Mouse (Mus musculus) heart, adult 18-20 months (tissue): ENCODE measurements around the gene Gm13723. TPM values are rescaled to one million over a fixed set of nuclear protein-coding genes. Genes with fewer than 3 reads are reported as not detected.

Source experiments
- DNase-seq, 2 experiments: peaks; one replicate each; pipeline ENCODE4 v3.0.0; 2021 to 2022; ENCODE audit warnings: mixed read lengths in 1 of 2
- long read RNA-seq, 2 experiments: library from polyadenylated mRNA; stranded (forward); transcript quantifications; one replicate each; pipeline ENCODE4 v2.0.0; 2021
- total RNA-seq, 2 experiments: library from RNA; stranded (reverse); gene quantifications; 2 replicates each; pipeline ENCODE4 v1.2.3; 2021

Gene Gm13723
- total RNA-seq: not detected
- long read RNA-seq, experiment 1: 0 reads
- long read RNA-seq, experiment 2: 0 reads

- DNase-seq: no peak
These were observed at the start of gene Gm13723 for GRCm38 (mm10) chr2:86874702-86875101. Gm13723 (minus strand) TSS chr2:86874802.

GRCm38 (mm10) chr2:86905647-86906046, 31.0 kb upstream of the Gm13723 start:
- DNase-seq: no peak

- DNase-seq: no peak
These were observed 17.5 kb upstream of the Gm13723 start, which contains the start of gene Olfr1097 for GRCm38 (mm10) chr2:86892116-86892515. Olfr1097 (minus strand) TSS chr2:86892216.

GRCm38 (mm10) chr2:86851596-86851995, 23.0 kb downstream of the Gm13723 start, which contains the start of gene Olfr1095:
Olfr1095 (minus strand) TSS chr2:86851696.
- DNase-seq: no peak

- DNase-seq: no peak
These were observed 50.2 kb downstream of the Gm13723 start, which contains the start of gene Olfr1094 for GRCm38 (mm10) chr2:86824363-86824762. Olfr1094 (plus strand) TSS chr2:86824663.

Other genes starting within 250 kb of the Gm13723 start
- gene Olfr1084, start 235.1 kb downstream of the Gm13723 start, total RNA-seq: not detected
- gene Olfr1085, start 212.8 kb downstream of the Gm13723 start, total RNA-seq: not detected
- not detected for gene Olfr1086, start 194.7 kb downstream of the Gm13723 start, total RNA-seq
- not detected for gene Olfr1087, start 176.4 kb downstream of the Gm13723 start, total RNA-seq
- gene Olfr1089, start 141.1 kb downstream of the Gm13723 start, total RNA-seq: not detected
- not detected for gene Olfr1090, start 115.8 kb downstream of the Gm13723 start, total RNA-seq
- not detected for gene Olfr1093, start 92.3 kb downstream of the Gm13723 start, total RNA-seq
- not detected for gene Olfr141, start 64.8 kb downstream of the Gm13723 start, total RNA-seq
- not detected for gene Olfr1094, start 50.1 kb downstream of the Gm13723 start, total RNA-seq
- not detected for gene Olfr1095, start 23.1 kb downstream of the Gm13723 start, total RNA-seq
- not detected for gene Olfr1097, start 17.4 kb upstream of the Gm13723 start, total RNA-seq
- not detected for gene Olfr1098, start 49.7 kb upstream of the Gm13723 start, total RNA-seq
- gene Olfr1099, start 85.9 kb upstream of the Gm13723 start, total RNA-seq: not detected
- not detected for gene Olfr1100, start 105.2 kb upstream of the Gm13723 start, total RNA-seq
- gene Olfr1101, start 116.4 kb upstream of the Gm13723 start, total RNA-seq: not detected
- gene Olfr1102, start 123.6 kb upstream of the Gm13723 start, total RNA-seq: not detected
- gene Olfr1104, start 152.3 kb upstream of the Gm13723 start, total RNA-seq: not detected
- gene Olfr1105, start 161.7 kb upstream of the Gm13723 start, total RNA-seq: not detected
- gene Olfr1106, start 177.5 kb upstream of the Gm13723 start, total RNA-seq: not detected
- not detected for gene Olfr1107, start 201.0 kb upstream of the Gm13723 start, total RNA-seq
- gene Olfr1109, start 221.2 kb upstream of the Gm13723 start, total RNA-seq: not detected
- gene Olfr259, start 239.8 kb upstream of the Gm13723 start, total RNA-seq: not detected